Mouse (Mus musculus): ENCODE results near the gene Fitm1. TPM values are rescaled to one million over a fixed set of nuclear protein-coding genes. Genes with fewer than 3 reads are reported as not detected.

The Fitm1 gene
- not detected for polyA plus RNA-seq (2021)

DNA sequence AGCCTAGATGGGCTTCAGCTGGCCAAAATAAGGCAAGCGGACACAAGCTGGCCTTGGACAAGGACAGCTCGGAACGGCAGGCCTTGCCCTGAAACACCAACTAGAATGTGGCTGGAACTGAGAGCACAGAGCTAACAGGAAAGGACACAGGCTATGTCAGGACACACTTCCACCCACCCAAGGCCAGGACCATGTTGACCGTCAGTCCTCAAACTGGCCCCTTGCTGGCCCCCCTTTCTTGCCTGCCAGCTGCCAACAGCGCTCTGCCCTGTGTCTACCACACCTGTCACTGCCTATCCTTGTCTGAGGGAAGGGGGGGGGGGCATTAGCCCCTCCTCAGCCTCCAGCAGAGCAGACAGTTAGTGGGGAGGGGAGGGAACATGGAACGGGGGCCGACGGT, at the start of gene Fitm1:
Gene Fitm1 (plus strand): TSS at position 316 of the 400 bp plus-strand sequence.
- no peak for TF ChIP-seq CTCF (IDR thresholded peaks at IDR 0.05)
- in situ Hi-C loops (cut with MboI; ENCODE audit: low pct_unique_long_range_greater_than_20kb): loop anchor here (25.0 kb wide), 1 partner anchor 688 kb away; the partner anchor contains the start of genes Bcl2l2, Gm20521, Pabpn1 and Ppp1r3e
- no peak for ATAC-seq
- H3K27me3 ChIP-seq: no peaks in the 10 kb centered on the region
- ChIA-PET CTCF (interaction anchor here (1.1 to 1.2 kb wide), 2 partner anchors 13 to 78 kb away, joined by 3 to 5 read pairs; no protein-coding TSS in a partner anchor), POLR2A (no interaction called here)
- no peak for DNase-seq (ENCODE audit: low read depth, low spot score)

DNA sequence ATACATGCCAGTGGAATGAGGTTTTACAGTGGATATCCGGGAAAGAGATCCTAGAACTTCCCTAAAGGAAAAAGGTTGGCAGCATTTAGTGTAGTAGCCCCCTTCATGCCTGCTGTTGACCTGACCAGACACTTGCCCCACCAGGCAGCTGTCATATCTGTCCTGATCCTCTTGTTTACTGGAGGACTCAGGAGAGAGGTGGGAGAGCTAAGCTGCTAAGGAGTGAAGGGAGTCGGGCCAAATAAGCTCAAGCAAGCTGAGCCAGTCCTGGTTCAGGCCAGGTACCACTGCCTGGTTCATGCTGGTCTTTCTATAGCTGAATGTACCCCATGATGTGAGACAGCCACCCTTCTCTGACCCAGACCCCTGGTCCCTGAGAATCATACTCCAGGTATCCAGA, 48.7 kb upstream of the Fitm1 start:
- in situ Hi-C loops (cut with MboI; ENCODE audit: low pct_unique_long_range_greater_than_20kb): no loop called here
- CTCF ChIA-PET: interaction anchor here (1.6 kb wide), 1 partner anchor 11 kb away, joined by 6 read pairs; no protein-coding TSS in a partner anchor
- H3K27me3 ChIP-seq: peaks cover 47% of the 10 kb centered on the region
- ATAC-seq (no peak), DNase-seq (ENCODE audit: low read depth, low spot score) (no peak)
- POLR2A ChIA-PET: no interaction called here
- TF ChIP-seq CTCF (IDR thresholded peaks at IDR 0.05): no peak

DNA sequence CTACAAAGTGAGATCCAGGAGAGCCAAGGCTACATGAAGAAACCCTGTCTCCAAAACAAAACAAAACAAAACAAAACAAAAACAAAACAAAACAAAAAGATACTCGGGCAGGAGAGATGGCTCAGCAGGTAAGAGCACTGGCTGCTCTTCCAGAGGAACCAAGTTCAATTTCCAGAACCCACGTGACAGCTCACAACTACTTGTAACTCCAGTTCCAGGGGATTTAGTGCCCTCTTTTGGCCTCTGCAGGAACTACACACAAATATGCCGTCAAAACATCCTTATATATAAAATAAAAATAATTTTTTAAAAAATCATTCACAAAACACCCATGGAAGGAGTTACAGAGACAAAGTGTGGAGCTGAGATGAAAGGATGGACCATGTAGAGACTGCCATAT, 47.5 kb upstream of the Fitm1 start:
- in situ Hi-C loops (cut with MboI; ENCODE audit: low pct_unique_long_range_greater_than_20kb): no loop called here
- H3K27me3 ChIP-seq: peaks cover 46% of the 10 kb centered on the region
- TF ChIP-seq CTCF (IDR thresholded peaks at IDR 0.05): peak; percentile 66
- ChIA-PET POLR2A (interaction anchor here (1.1 kb wide), 1 partner anchor 12 kb away, joined by 3 read pairs; no protein-coding TSS in a partner anchor), CTCF (interaction anchor here (0.6 to 1.7 kb wide), 5 partner anchors 9 to 49 kb away, joined by 3 to 6 read pairs (median 4); partner anchors contain the start of gene Dhrs4)
- no peak for ATAC-seq
- no peak for DNase-seq (ENCODE audit: low read depth, low spot score)

DNA sequence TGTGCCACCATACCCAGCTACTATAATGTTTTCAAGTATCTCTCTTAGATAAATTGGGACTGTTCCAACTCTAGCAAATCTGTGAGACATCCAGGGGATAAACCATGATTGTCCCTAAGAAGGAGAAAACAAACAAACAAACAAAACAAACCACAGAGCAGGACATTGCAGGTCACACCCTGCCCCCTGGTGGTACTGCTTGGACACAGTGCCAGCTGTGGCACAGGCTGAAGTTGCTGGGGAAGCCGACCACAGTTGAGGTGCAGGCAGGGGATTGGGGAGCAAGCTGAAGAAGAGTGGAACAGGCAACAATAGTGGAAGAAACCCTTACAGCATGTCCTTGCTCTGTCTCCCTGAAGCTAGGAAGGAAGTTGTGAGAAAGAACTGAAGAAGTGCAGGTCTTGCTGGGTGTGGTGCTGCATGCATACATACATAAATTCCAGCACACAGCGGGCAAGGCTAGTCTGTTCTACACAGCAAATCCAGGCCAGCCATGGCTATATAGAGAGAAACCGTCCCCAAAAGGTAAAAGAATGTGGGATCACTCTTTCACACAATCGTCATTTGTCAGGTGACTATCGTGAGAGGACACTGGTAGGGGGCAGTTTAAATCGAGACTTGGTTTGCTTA, 39.2 kb upstream of the Fitm1 start:
- no peak for ATAC-seq

DNA sequence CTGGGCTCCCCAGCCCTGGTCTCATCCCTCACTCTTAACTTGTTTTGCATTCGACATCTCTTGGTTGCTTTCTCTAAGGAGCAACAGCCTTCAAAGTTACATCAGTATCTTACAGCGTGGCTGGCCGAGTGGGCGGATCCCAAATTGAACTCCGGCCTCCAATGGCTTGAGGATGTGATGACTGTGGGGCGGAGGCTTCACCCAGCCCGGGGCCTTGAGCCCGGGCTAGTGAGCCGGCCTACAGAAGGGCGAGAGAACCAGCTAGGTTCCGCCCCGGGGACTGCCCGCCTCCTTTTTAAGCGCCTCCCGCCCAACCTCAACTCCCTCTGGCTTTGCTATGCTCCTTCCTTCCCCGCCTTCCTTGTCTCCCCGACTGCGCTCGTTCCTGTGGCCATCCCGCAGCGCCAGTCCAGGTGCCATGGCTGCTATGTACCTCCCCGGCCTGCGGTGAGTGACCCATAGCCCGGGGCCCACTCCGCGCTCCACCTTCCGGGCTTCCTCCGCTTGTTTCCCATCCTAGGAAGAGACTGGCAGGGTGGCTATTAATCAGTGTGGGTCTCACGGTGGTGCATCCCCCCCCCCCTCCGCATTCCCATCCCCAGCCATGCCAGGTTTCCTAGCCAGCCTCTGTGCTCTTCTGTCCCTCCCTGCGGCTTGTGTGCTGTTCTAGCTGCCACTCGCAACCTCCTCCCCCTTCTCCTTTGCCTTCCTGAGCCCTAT, 35.2 kb upstream of the Fitm1 start, which contains the start of gene Pck2:
Gene Pck2 (plus strand): TSS at position 200 of the 720 bp plus-strand sequence.
- in situ Hi-C loops (cut with MboI; ENCODE audit: low pct_unique_long_range_greater_than_20kb): no loop called here
- no peaks in the 10 kb centered on the region for H3K27me3 ChIP-seq
- no peak for DNase-seq (ENCODE audit: low read depth, low spot score)
- ChIA-PET POLR2A (interaction anchor here (0.9 to 1.4 kb wide), 2 partner anchors 17 to 56 kb away, joined by 5 to 6 read pairs; no protein-coding TSS in a partner anchor), CTCF (interaction anchor here (1.1 to 1.7 kb wide), 2 partner anchors 43 kb away, joined by 5 read pairs; no protein-coding TSS in a partner anchor)
- peak; percentile 97 for ATAC-seq
- TF ChIP-seq CTCF (IDR thresholded peaks at IDR 0.05): no peak

More for the DNA sequence above, 39.2 kb upstream of the Fitm1 start:
- DNase-seq (ENCODE audit: low read depth, low spot score): no peak
- CTCF ChIA-PET: interaction anchor here (1.1 to 1.7 kb wide), 5 partner anchors 11 to 39 kb away, joined by 3 to 8 read pairs (median 4); no protein-coding TSS in a partner anchor
- POLR2A ChIA-PET: interaction anchor here (0.5 kb wide), 1 partner anchor 14 kb away, joined by 5 read pairs; no protein-coding TSS in a partner anchor
- in situ Hi-C loops (cut with MboI; ENCODE audit: low pct_unique_long_range_greater_than_20kb): loop anchor here (10.0 kb wide), 1 partner anchor 411 kb away; no protein-coding TSS in a partner anchor
- H3K27me3 ChIP-seq: peaks cover 21% of the 10 kb centered on the region
- TF ChIP-seq CTCF (IDR thresholded peaks at IDR 0.05): no peak

DNA sequence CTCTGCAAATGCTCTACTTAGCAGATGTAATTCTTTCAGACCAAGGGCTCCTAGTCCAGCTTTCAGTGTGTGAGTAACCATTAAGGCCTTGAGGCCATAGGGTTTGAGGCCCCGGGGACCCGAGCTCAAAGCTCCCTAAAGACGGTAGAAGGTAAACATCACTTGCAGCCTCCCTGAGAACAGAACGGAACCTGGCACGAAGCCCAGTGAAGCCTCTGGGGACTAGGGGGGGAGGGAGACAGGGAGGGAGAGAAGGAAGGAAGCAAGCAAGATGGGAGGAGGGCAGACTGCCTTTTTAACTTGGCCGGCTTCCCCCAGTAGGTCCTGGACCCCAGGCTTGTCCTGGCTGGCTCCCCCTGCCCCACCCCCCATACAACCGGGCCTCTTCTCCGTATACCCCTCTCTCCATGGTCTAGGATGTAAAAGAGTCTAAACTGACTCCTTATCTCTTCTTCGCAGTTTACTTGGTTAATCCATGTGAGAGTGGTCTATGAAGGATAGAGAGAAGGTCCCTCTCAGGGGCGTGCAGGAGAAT, 34.6 kb upstream of the Fitm1 start:
- peak; percentile 75 for DNase-seq (ENCODE audit: low read depth, low spot score)
- TF ChIP-seq CTCF (IDR thresholded peaks at IDR 0.05): no peak
- H3K27me3 ChIP-seq: no peaks in the 10 kb centered on the region

DNA sequence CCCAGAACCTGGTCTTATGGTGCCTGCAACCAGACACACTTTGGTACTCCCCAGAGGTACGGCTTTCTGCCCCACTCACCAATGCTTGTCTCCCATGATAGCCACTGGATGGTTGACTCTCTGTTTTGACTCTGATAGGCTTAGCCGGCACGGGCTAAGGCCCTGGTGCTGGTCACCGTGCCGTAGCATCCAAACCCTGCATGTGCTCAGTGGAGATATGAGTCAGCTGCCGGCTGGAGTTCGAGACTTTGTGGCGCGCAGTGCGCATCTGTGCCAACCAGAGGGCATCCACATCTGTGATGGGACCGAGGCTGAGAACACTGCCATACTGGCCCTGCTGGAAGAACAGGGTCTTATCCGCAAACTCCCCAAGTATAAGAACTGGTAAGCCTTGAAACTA, 33.1 kb upstream of the Fitm1 start:
- in situ Hi-C loops (cut with MboI; ENCODE audit: low pct_unique_long_range_greater_than_20kb): no loop called here
- no peak for TF ChIP-seq CTCF (IDR thresholded peaks at IDR 0.05)
- no peaks in the 10 kb centered on the region for H3K27me3 ChIP-seq
- ChIA-PET POLR2A (interaction anchor here (0.5 kb wide), 1 partner anchor 18 kb away, joined by 3 read pairs; no protein-coding TSS in a partner anchor), CTCF (interaction anchor here (1.1 kb wide), 1 partner anchor 18 kb away, joined by 3 read pairs; the partner anchor contains the start of gene A730061H03Rik)
- ATAC-seq (no peak), DNase-seq (ENCODE audit: low read depth, low spot score) (no peak)

More for the DNA sequence above, 34.6 kb upstream of the Fitm1 start:
- ATAC-seq: peak; percentile 4
- ChIA-PET POLR2A (interaction anchor here (0.9 to 1.4 kb wide), 2 partner anchors 17 to 55 kb away, joined by 5 to 6 read pairs; no protein-coding TSS in a partner anchor), CTCF (interaction anchor here (1.7 kb wide), 1 partner anchor 43 kb away, joined by 5 read pairs; no protein-coding TSS in a partner anchor)
- in situ Hi-C loops (cut with MboI; ENCODE audit: low pct_unique_long_range_greater_than_20kb): no loop called here

DNA sequence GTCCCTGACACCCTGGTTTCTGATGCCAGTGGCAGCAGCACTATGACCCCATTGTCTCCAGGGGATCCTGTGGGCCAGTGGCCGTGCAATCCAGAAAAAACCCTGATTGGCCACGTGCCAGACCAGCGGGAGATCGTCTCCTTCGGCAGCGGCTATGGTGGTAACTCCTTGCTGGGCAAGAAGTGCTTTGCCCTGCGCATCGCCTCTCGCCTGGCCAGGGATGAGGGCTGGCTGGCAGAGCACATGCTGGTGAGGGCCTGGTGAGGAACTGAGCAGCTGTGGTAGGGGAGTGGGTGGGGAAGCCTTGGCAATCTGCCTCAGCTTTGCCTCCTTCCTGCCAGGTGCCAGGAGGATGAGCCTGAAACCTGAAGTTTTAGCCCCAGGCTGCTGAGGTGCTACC, 31.1 kb upstream of the Fitm1 start:
- no peak for DNase-seq (ENCODE audit: low read depth, low spot score)
- in situ Hi-C loops (cut with MboI; ENCODE audit: low pct_unique_long_range_greater_than_20kb): no loop called here
- TF ChIP-seq CTCF (IDR thresholded peaks at IDR 0.05): no peak
- ChIA-PET CTCF (no interaction called here), POLR2A (interaction anchor here (1.0 to 1.1 kb wide), 2 partner anchors 16 to 47 kb away, joined by 3 to 4 read pairs; partner anchors contain the start of gene A730061H03Rik)
- ATAC-seq: no peak
- no peaks in the 10 kb centered on the region for H3K27me3 ChIP-seq

DNA sequence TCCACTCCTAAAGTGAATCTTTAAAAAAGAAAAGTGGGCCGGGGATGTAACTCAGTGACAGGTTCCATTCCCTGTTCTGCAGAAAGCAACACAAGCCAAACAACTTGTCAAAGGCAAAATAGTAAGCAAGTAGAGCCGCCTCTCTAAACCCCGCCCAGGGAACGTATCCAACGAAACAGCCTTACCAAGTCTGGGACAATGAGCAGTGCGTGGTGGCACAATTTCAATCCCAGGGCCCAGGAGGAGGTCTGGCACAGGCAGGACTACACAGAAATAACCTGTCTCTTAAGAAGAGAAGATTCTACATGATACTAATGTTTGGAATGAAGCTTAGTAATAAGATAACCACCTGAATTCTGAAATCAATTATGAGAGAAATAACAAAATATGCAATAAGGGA, 25.2 kb upstream of the Fitm1 start:
- no peak for TF ChIP-seq CTCF (IDR thresholded peaks at IDR 0.05)
- ChIA-PET POLR2A (interaction anchor here (0.6 kb wide), 1 partner anchor 13 kb away, joined by 5 read pairs; no protein-coding TSS in a partner anchor), CTCF (interaction anchor here (1.6 kb wide), 1 partner anchor 402 kb away, joined by 3 read pairs; no protein-coding TSS in a partner anchor)
- in situ Hi-C loops (cut with MboI; ENCODE audit: low pct_unique_long_range_greater_than_20kb): loop anchor here (10.0 kb wide), 1 partner anchor 55 kb away; the partner anchor contains the start of gene Carmil3
- DNase-seq (ENCODE audit: low read depth, low spot score) (no peak), ATAC-seq (no peak)
- H3K27me3 ChIP-seq: no peaks in the 10 kb centered on the region

DNA sequence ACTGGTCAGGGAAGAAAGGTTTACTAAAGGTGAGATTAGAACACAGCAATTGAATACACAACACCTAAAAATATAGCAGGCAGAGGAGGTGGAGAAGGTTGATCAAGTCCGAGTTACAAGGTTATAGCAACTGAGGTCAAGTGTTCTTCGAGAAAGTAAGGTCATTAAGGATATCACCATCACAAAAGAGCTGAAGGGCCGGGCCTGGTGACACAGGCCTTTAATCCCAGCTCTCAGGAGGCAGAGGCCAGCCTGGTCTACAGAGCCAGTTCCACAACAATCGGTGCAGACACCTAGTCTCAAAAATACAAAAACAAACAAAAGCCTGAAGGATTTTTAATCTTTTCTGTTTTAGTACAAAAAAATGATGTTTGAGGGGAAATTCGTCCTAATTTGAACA, 24.1 kb upstream of the Fitm1 start:
- POLR2A ChIA-PET: no interaction called here
- no peaks in the 10 kb centered on the region for H3K27me3 ChIP-seq
- ATAC-seq: no peak
- in situ Hi-C loops (cut with MboI; ENCODE audit: low pct_unique_long_range_greater_than_20kb): loop anchor here (10.0 kb wide), 1 partner anchor 57 kb away; the partner anchor contains the start of gene Carmil3
- CTCF ChIA-PET: no interaction called here
- no peak for DNase-seq (ENCODE audit: low read depth, low spot score)
- no peak for TF ChIP-seq CTCF (IDR thresholded peaks at IDR 0.05)

All from Patski (cell line).